In the genomic region with DNA sequence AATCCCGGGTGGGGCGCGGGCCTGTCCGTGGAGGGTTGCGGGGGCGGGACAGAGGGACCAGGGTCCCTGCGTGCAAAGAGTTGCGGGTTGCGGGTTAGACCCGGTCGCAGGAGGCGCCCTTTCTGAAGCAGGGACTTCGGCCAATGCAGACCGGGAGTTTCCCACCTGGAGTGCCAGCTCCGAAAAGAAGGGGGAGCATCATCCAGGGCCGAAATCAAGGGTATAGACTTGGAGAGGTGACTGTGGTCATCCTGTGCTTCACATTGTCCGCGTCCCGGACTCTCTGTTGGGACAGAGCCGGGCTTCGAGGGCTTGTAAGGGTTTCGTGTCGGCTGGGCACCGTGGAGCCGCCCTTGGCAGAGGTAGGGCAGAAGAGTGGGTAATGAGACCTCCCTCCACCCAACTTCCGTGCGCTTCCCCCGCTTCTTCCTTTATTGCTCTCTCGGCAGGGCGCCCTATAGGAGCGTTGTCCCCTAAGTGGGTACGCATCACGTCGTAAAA, we compare ENCODE assay signal across 7 mouse cellular contexts. TPM values are rescaled to one million over a fixed set of nuclear protein-coding genes. Genes with fewer than 3 reads are reported as not detected.
DNase-seq lines count a peak whose midpoint lies in the region; ATAC-seq and TF ChIP-seq lines count a peak whose summit lies in the region.

No protein-coding gene starts in this region.

- H3K9ac ChIP-seq in forebrain, postnatal 0 days = peak overlapping the region; percentile 77
- H3K9ac ChIP-seq in limb, embryonic 12.5 days (replicated peaks) = peak overlapping the region; percentile 85
- H3K9ac ChIP-seq in midbrain, embryonic 13.5 days (replicated peaks) = peak overlapping the region; percentile 87

- ATAC-seq in forebrain, postnatal 0 days = no peak
- peak; percentile 44 for ATAC-seq in inflammation-experienced regulatory T-cells, adult 6 months
- ATAC-seq in limb, embryonic 12.5 days (ENCODE audit: insufficient number of reproducible peaks, insufficient read depth, low FRiP score, low TSS enrichment, low read depth) = peak; percentile 66; the same call in 1 of the 2 replicates
- peak; percentile 80; the same call in 1 of the 2 replicates for ATAC-seq in midbrain, embryonic 13.5 days

- no peaks in the 10 kb centered on the region for H3K9me3 ChIP-seq in forebrain, postnatal 0 days (ENCODE audit: low read length)
- H3K9me3 ChIP-seq in limb, embryonic 12.5 days = no peaks in the 10 kb centered on the region
- H3K9me3 ChIP-seq in midbrain, embryonic 13.5 days = no peaks in the 10 kb centered on the region

- H3K27ac ChIP-seq in forebrain, postnatal 0 days (ENCODE audit: low read depth, low read length) = peak overlapping the region; percentile 84
- peak overlapping the region; percentile 91 for H3K27ac ChIP-seq in limb, embryonic 12.5 days
- peak overlapping the region; percentile 89 for H3K27ac ChIP-seq in midbrain, embryonic 13.5 days

- peak; percentile 63 for DNase-seq in R1 (ENCODE audit: low read depth, low spot score)
- peak; percentile 67 to 71 for DNase-seq in cerebellum, adult 18-20 months
- peak; percentile 43 for DNase-seq in forebrain, postnatal 0 days
- peak; percentile 51 to 58 for DNase-seq in spleen, postnatal 36 days (ENCODE audit: low spot score in 2 of 2)

- TF ChIP-seq CTCF in forebrain, postnatal 0 days (IDR thresholded peaks at IDR 0.05; ENCODE audit: low read depth) = no peak

- peak overlapping the region; percentile 83 for H3K4me3 ChIP-seq in forebrain, postnatal 0 days (ENCODE audit: low read depth, low read length)
- peak overlapping the region; percentile 80 for H3K4me3 ChIP-seq in limb, embryonic 12.5 days (replicated peaks)
- H3K4me3 ChIP-seq in midbrain, embryonic 13.5 days (replicated peaks) = peak overlapping the region; percentile 83

- no peaks in the 10 kb centered on the region for H3K36me3 ChIP-seq in forebrain, postnatal 0 days (ENCODE audit: insufficient read depth)
- peaks cover 16% of the 10 kb centered on the region for H3K36me3 ChIP-seq in limb, embryonic 12.5 days
- H3K36me3 ChIP-seq in midbrain, embryonic 13.5 days = no peaks in the 10 kb centered on the region

- no peaks in the 10 kb centered on the region; the same call in 1 of the 2 replicates for H3K4me1 ChIP-seq in forebrain, postnatal 0 days (ENCODE audit: insufficient read depth)
- peaks cover 11% of the 10 kb centered on the region for H3K4me1 ChIP-seq in limb, embryonic 12.5 days (replicated peaks)
- H3K4me1 ChIP-seq in midbrain, embryonic 13.5 days (replicated peaks) = peaks cover 19% of the 10 kb centered on the region

- peak overlapping the region; percentile 82 for H3K4me2 ChIP-seq in forebrain, postnatal 0 days (ENCODE audit: low read depth)
- H3K4me2 ChIP-seq in limb, embryonic 12.5 days = peak overlapping the region; percentile 77
- peak overlapping the region; percentile 88 for H3K4me2 ChIP-seq in midbrain, embryonic 13.5 days (replicated peaks)

- 2% methylated on average over 34 of the region's 34 CpGs for WGBS in forebrain, postnatal 0 days
- WGBS in limb, embryonic 12.5 days = under 1% methylated on average over 34 of the region's 34 CpGs
- under 1% methylated on average over 34 of the region's 34 CpGs for WGBS in midbrain, embryonic 13.5 days

- no peaks in the 10 kb centered on the region for H3K27me3 ChIP-seq in forebrain, postnatal 0 days (ENCODE audit: insufficient read depth, low read length)
- H3K27me3 ChIP-seq in limb, embryonic 12.5 days = no peaks in the 10 kb centered on the region
- no peaks in the 10 kb centered on the region for H3K27me3 ChIP-seq in midbrain, embryonic 13.5 days

RNA-seq across cellular contexts. Expression of gene Csnk1g1, which starts 0.6 kb away (rescaled TPM):
- total RNA-seq in forebrain, postnatal 0 days (2014; rRNA removed) = 25.5 and 26.5 TPM in 2 replicates
- polyA plus RNA-seq in forebrain, postnatal 0 days (2015; fragmentation: Nextera tagmentation; extraction: Ambion mirVana) = 8.0 and 14.5 TPM in 2 replicates
- 10 to 100 TPM; 34.6 to 59.6 (median 43.4) TPM for polyA plus RNA-seq in inflammation-experienced regulatory T-cells, adult 6 months (2017; shearing (Covaris generic))
- 16.6 and 18.1 TPM in 2 replicates for polyA plus RNA-seq in limb, embryonic 12.5 days (2016; fragmentation: Nextera tagmentation; extraction: Ambion mirVana)
- 24.5 and 25.4 TPM in 2 replicates for polyA plus RNA-seq in midbrain, embryonic 13.5 days (2015; fragmentation: Nextera tagmentation; extraction: Ambion mirVana)

RNA-seq across cellular contexts. Expression of gene Trip4, which starts 0.8 kb away (rescaled TPM):
- total RNA-seq in forebrain, postnatal 0 days (2014; rRNA removed) = 29.4 and 41.9 TPM in 2 replicates
- 15.3 and 22.6 TPM in 2 replicates for polyA plus RNA-seq in forebrain, postnatal 0 days (2015; fragmentation: Nextera tagmentation; extraction: Ambion mirVana)
- polyA plus RNA-seq in inflammation-experienced regulatory T-cells, adult 6 months (2017; shearing (Covaris generic)) = 10 to 100 TPM; 32.3 to 39.8 (median 35.4) TPM
- 36.3 and 41.6 TPM in 2 replicates for polyA plus RNA-seq in limb, embryonic 12.5 days (2016; fragmentation: Nextera tagmentation; extraction: Ambion mirVana)
- 31.3 and 32.2 TPM in 2 replicates for polyA plus RNA-seq in midbrain, embryonic 13.5 days (2015; fragmentation: Nextera tagmentation; extraction: Ambion mirVana)

RNA-seq across cellular contexts. Expression of gene Pclaf, which starts 19.3 kb away (rescaled TPM):
- total RNA-seq in forebrain, postnatal 0 days (2014; rRNA removed) = 10.1 and 12.8 TPM in 2 replicates
- polyA plus RNA-seq in forebrain, postnatal 0 days (2015; fragmentation: Nextera tagmentation; extraction: Ambion mirVana) = 14.5 and 17.2 TPM in 2 replicates
- polyA plus RNA-seq in inflammation-experienced regulatory T-cells, adult 6 months (2017; shearing (Covaris generic)) = 100 to 1,000 TPM in 1 of 3 experiments, 10 to 100 TPM in 2; 17.1 to 222 (median 21.6) TPM
- 245 and 259 TPM in 2 replicates for polyA plus RNA-seq in limb, embryonic 12.5 days (2016; fragmentation: Nextera tagmentation; extraction: Ambion mirVana)
- polyA plus RNA-seq in midbrain, embryonic 13.5 days (2015; fragmentation: Nextera tagmentation; extraction: Ambion mirVana) = 62.0 and 72.5 TPM in 2 replicates
